Mouse (Mus musculus) ES-Bruce4 (cell line): ENCODE measurements around the gene Rinl. TPM values are rescaled to one million over a fixed set of nuclear protein-coding genes. Genes with fewer than 3 reads are reported as not detected.

ENCODE experiments used
- H3K27ac ChIP-seq: 2 replicates; pipeline ENCODE4 v1.5.1; 2012; ENCODE audit warnings: low read length, inconsistent platforms; ENCODE audit not compliant: insufficient read depth
- H3K27me3 ChIP-seq: 2 replicates; pipeline ENCODE4 v1.6.1; 2012; ENCODE audit warnings: mild to moderate bottlenecking, low read length, inconsistent platforms; ENCODE audit not compliant: control insufficient read depth, poor library complexity, insufficient read depth, severe bottlenecking
- H3K36me3 ChIP-seq: 2 replicates; pipeline ENCODE4 v1.6.1; 2012; ENCODE audit warnings: inconsistent platforms, mild to moderate bottlenecking, low read length, moderate library complexity; ENCODE audit not compliant: control insufficient read depth, poor library complexity, insufficient read depth, severe bottlenecking
- H3K4me1 ChIP-seq: one replicate; pipeline ENCODE4 v1.8.1; 2011; ENCODE audit warnings: low read length; ENCODE audit not compliant: control insufficient read depth, insufficient read depth
- H3K4me3 ChIP-seq: 2 replicates; pipeline ENCODE4 v1.5.1; 2011; ENCODE audit warnings: low read depth, mild to moderate bottlenecking, low read length
- H3K9ac ChIP-seq: 2 replicates; pipeline ENCODE4 v1.6.1; 2012; ENCODE audit warnings: low read depth, mild to moderate bottlenecking, inconsistent platforms; ENCODE audit not compliant: poor library complexity, severe bottlenecking
- H3K9me3 ChIP-seq: replicated peaks from 2 replicates; pipeline ENCODE4 v1.6.1; 2012; ENCODE audit warnings: mild to moderate bottlenecking, low read length, inconsistent platforms; ENCODE audit not compliant: control insufficient read depth, poor library complexity, insufficient read depth, severe bottlenecking
- CTCF ChIP-seq: IDR thresholded peaks from one replicate; pipeline ENCODE4 v1.8.1; 2011; ENCODE audit warnings: low read depth, low read length
- EP300 ChIP-seq: IDR thresholded peaks from 2 replicates; pipeline ENCODE4 v1.6.1; 2011; ENCODE audit warnings: low read depth, low read length; ENCODE audit not compliant: insufficient read depth
- POLR2A ChIP-seq: IDR thresholded peaks from one replicate; pipeline ENCODE4 v1.8.1; 2011; ENCODE audit warnings: low read length; ENCODE audit not compliant: insufficient read depth
- polyA plus RNA-seq: library from polyadenylated mRNA; stranded (reverse); fragments of >200 nt; gene quantifications from 2 replicates; pipeline ENCODE4 v1.2.4, GENCODE M21; 2011; ENCODE audit warnings: low read depth; ENCODE audit not compliant: missing spikeins, insufficient read depth, insufficient read length

Gene Rinl
- polyA plus RNA-seq, 1 experiment: 28.0 TPM

DNA sequence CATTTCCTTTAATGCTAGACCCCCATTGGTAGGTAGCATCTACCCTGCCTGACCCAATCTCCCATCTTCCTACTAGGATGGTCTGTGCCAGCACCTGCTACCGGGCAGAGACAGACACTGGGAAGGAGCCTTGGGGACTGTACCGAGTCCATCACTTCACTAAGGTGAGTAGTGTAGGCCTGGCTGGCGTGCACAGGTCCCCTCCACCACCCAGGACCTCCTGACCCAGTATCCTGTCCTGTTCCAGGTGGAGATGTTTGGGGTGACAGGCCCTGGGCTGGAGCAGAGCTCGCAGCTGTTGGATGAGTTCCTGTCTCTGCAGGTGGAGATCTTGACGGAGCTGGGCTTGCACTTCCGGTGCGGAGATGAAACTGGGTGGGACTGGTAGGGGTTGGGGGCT lies 38.8 kb upstream of the Rinl start:
- Histone ChIP-seq H3K4me3 (no peak overlapping the region), H3K9me3 (no peaks in the 10 kb centered on the region), H3K9ac (no peak overlapping the region), H3K27ac (no peak overlapping the region), H3K4me1 (no peaks in the 10 kb centered on the region), H3K27me3 (no peaks in the 10 kb centered on the region), H3K36me3 (0 out of 2 replicates have a peak, but pooled peaks cover 8% of the 10 kb centered on the region)
- no peak for TF ChIP-seq POLR2A
- no peak for TF ChIP-seq EP300
- no peak for TF ChIP-seq CTCF

- Histone ChIP-seq H3K9me3 (no peaks in the 10 kb centered on the region), H3K27ac (no peak within 1 kb of the TSS), H3K4me3 (peak within 1 kb of the TSS; percentile 58), H3K27me3 (no peaks in the 10 kb centered on the region), H3K36me3 (no peaks in the 10 kb centered on the region), H3K9ac (no peak within 1 kb of the TSS), H3K4me1 (no peaks in the 10 kb centered on the region)
- TF ChIP-seq EP300: no peak
- no peak for TF ChIP-seq CTCF
- TF ChIP-seq POLR2A: no peak
Measured at GRCm38 (mm10) chr7:28756079-28756478, 32.7 kb upstream of the Rinl start, which contains the start of gene Ccer2. Gene Ccer2 (plus strand): TSS chr7:28756174.

- Histone ChIP-seq H3K27me3 (no peaks in the 10 kb centered on the region), H3K36me3 (no peaks in the 10 kb centered on the region), H3K27ac (no peak overlapping the region), H3K4me1 (no peaks in the 10 kb centered on the region), H3K9me3 (no peaks in the 10 kb centered on the region), H3K4me3 (no peak overlapping the region), H3K9ac (no peak overlapping the region)
- TF ChIP-seq EP300 (no peak), POLR2A (no peak), CTCF (no peak)
Measured at GRCm38 (mm10) chr7:28758623-28759022, 30.1 kb upstream of the Rinl start.

DNA sequence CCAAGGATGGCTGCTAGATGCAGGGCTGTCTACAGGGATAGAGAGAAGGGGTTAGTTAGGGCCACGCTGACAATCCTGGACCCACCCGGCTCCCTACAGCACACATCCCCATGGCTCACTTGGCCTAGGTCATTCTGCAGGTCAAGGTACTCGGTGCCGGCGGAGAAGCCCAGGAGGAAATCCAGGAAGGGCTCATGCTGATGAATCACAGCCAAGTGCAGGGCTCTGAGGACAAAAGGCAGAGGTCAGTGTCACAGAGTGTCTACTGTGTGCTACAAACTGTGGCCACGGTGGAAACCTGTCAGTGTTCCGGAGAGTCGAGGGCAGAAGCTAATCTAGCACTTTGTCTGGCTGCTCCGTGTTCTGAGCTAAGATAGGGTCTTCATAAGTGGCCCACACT lies 26.9 kb upstream of the Rinl start:
- H3K4me3 ChIP-seq: no peak overlapping the region
- H3K4me1 ChIP-seq: peaks cover 2% of the 10 kb centered on the region
- H3K27me3 ChIP-seq: no peaks in the 10 kb centered on the region
- H3K36me3 ChIP-seq: no peaks in the 10 kb centered on the region
- TF ChIP-seq POLR2A: no peak
- TF ChIP-seq EP300: no peak
- H3K9me3 ChIP-seq: no peaks in the 10 kb centered on the region
- no peak overlapping the region for H3K9ac ChIP-seq
- no peak overlapping the region for H3K27ac ChIP-seq

DNA sequence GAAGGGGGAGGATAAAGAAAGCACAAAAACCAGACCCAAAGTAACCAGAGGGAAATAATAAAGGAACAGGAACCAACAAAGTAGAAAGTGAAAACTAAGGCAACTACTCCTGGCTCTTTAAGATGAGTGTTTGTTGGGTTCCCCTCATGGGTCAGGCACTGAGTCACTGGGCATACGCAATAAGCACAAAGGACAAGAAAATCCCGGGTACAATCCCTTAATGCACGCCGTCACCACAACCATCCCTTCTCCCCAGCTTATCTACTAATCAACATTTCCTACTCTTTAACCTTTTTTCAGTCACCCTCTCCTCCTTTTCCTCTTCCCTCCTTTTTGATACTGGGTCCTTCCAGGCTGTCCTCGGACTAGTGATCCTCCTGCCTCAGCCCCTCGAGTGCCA lies 23.6 kb upstream of the Rinl start:
- H3K27ac ChIP-seq: no peak overlapping the region
- H3K4me3 ChIP-seq: peak overlapping the region; percentile 41; the same call in 1 of the 2 replicates
- peak overlapping the region; percentile 72; the same call in 1 of the 2 replicates for H3K9ac ChIP-seq
- H3K27me3 ChIP-seq: no peaks in the 10 kb centered on the region
- peaks cover 2% of the 10 kb centered on the region for H3K4me1 ChIP-seq
- TF ChIP-seq POLR2A (no peak), EP300 (no peak), CTCF (no peak)
- H3K9me3 ChIP-seq: no peaks in the 10 kb centered on the region
- no peaks in the 10 kb centered on the region for H3K36me3 ChIP-seq

GRCm38 (mm10) chr7:28766173-28766879 lies 22.4 kb upstream of the Rinl start, which contains the start of gene Sirt2:
Gene Sirt2 (plus strand): TSS chr7:28766735.
- TF ChIP-seq CTCF: no peak
- no peak for TF ChIP-seq EP300
- TF ChIP-seq POLR2A: no peak
- no peaks in the 10 kb centered on the region for H3K27me3 ChIP-seq
- peaks cover 2% of the 10 kb centered on the region for H3K4me1 ChIP-seq
- H3K27ac ChIP-seq: no peak within 1 kb of the TSS
- no peaks in the 10 kb centered on the region for H3K9me3 ChIP-seq
- peak within 1 kb of the TSS; percentile 91 for H3K4me3 ChIP-seq
- H3K36me3 ChIP-seq: no peaks in the 10 kb centered on the region
- H3K9ac ChIP-seq: peak within 1 kb of the TSS; percentile 72
